Mouse (Mus musculus) splenic B cell, adult 2 months (primary cell): ENCODE measurements around the gene Dop1a.
A peak's percentile ranks its signal among the peaks of the same experiment; 100 is the strongest.

Source experiments
- DNase-seq: peaks from one replicate; pipeline ENCODE4 v3.0.0-alpha.2; 2011; ENCODE audit warnings: low read depth, low spot score
- H3K27me3 ChIP-seq: 2 replicates; pipeline ENCODE4 v1.6.1; 2012; ENCODE audit warnings: mild to moderate bottlenecking, low read length, moderate library complexity, mixed read lengths; ENCODE audit not compliant: control insufficient read depth, poor library complexity, insufficient read depth, severe bottlenecking
- H3K36me3 ChIP-seq: 2 replicates; pipeline ENCODE4 v1.6.1; 2012; ENCODE audit warnings: mild to moderate bottlenecking, low read length, moderate library complexity, mixed read lengths; ENCODE audit not compliant: control insufficient read depth, poor library complexity, insufficient read depth, severe bottlenecking

The Dop1a gene

GRCm38 (mm10) chr9:86464151-86465105 is 2.5 kb upstream of the Dop1a start, which contains the start of gene Ube2cbp:
Gene Ube2cbp (minus strand): TSS chr9:86464950.
- H3K27me3 ChIP-seq: no peaks in the 10 kb centered on the region
- H3K36me3 ChIP-seq: no peaks in the 10 kb centered on the region
- peak; percentile 90 for DNase-seq

- DNase-seq: no peak
- Histone ChIP-seq H3K36me3 (no peaks in the 10 kb centered on the region), H3K27me3 (no peaks in the 10 kb centered on the region)
Observed at GRCm38 (mm10) chr9:86475956-86476355, 9.0 kb downstream of the Dop1a start.

GRCm38 (mm10) chr9:86476763-86477162 is 9.8 kb downstream of the Dop1a start:
- peak; percentile 26 for DNase-seq
- no peaks in the 10 kb centered on the region for H3K36me3 ChIP-seq
- H3K27me3 ChIP-seq: no peaks in the 10 kb centered on the region

GRCm38 (mm10) chr9:86478414-86479093 is 11.6 kb downstream of the Dop1a start:
- Histone ChIP-seq H3K36me3 (no peaks in the 10 kb centered on the region), H3K27me3 (no peaks in the 10 kb centered on the region)
- DNase-seq: no peak

- no peaks in the 10 kb centered on the region for H3K36me3 ChIP-seq
- no peaks in the 10 kb centered on the region for H3K27me3 ChIP-seq
- no peak for DNase-seq
Observed at GRCm38 (mm10) chr9:86482236-86482635, 15.3 kb downstream of the Dop1a start.

GRCm38 (mm10) chr9:86491740-86492139 is 24.8 kb downstream of the Dop1a start:
- DNase-seq: no peak
- Histone ChIP-seq H3K36me3 (peaks cover 5% of the 10 kb centered on the region), H3K27me3 (no peaks in the 10 kb centered on the region)

GRCm38 (mm10) chr9:86496261-86496660 is 29.3 kb downstream of the Dop1a start:
- Histone ChIP-seq H3K27me3 (no peaks in the 10 kb centered on the region), H3K36me3 (peaks cover 5% of the 10 kb centered on the region)
- DNase-seq: no peak

- no peak for DNase-seq
- Histone ChIP-seq H3K36me3 (peaks cover 6% of the 10 kb centered on the region), H3K27me3 (no peaks in the 10 kb centered on the region)
Observed at GRCm38 (mm10) chr9:86499083-86499482, 32.1 kb downstream of the Dop1a start.

- DNase-seq: no peak
- no peaks in the 10 kb centered on the region for H3K27me3 ChIP-seq
- peaks cover 5% of the 10 kb centered on the region for H3K36me3 ChIP-seq
Observed at GRCm38 (mm10) chr9:86507437-86507836, 40.5 kb downstream of the Dop1a start.

GRCm38 (mm10) chr9:86513733-86514132 is 46.8 kb downstream of the Dop1a start:
- H3K27me3 ChIP-seq: no peaks in the 10 kb centered on the region
- no peak for DNase-seq
- H3K36me3 ChIP-seq: peaks cover 6% of the 10 kb centered on the region

GRCm38 (mm10) chr9:86514390-86514789 is 47.4 kb downstream of the Dop1a start:
- peaks cover 6% of the 10 kb centered on the region for H3K36me3 ChIP-seq
- no peak for DNase-seq
- no peaks in the 10 kb centered on the region for H3K27me3 ChIP-seq

- H3K36me3 ChIP-seq: peaks cover 6% of the 10 kb centered on the region
- H3K27me3 ChIP-seq: no peaks in the 10 kb centered on the region
- DNase-seq: no peak
Observed at GRCm38 (mm10) chr9:86514798-86515197, 47.8 kb downstream of the Dop1a start.

GRCm38 (mm10) chr9:86522335-86522734 is 55.4 kb downstream of the Dop1a start:
- DNase-seq: no peak
- Histone ChIP-seq H3K27me3 (no peaks in the 10 kb centered on the region), H3K36me3 (peaks cover 8% of the 10 kb centered on the region)

GRCm38 (mm10) chr9:86525600-86525999 is 58.6 kb downstream of the Dop1a start:
- H3K36me3 ChIP-seq: peaks cover 8% of the 10 kb centered on the region
- H3K27me3 ChIP-seq: no peaks in the 10 kb centered on the region
- DNase-seq: no peak

GRCm38 (mm10) chr9:86534071-86534470 is 67.1 kb downstream of the Dop1a start:
- Histone ChIP-seq H3K27me3 (no peaks in the 10 kb centered on the region), H3K36me3 (no peaks in the 10 kb centered on the region)
- DNase-seq: no peak
